Mouse (Mus musculus): ENCODE results near the gene Pde4d.

- no peak for TF ChIP-seq POLR2A (IDR thresholded peaks at IDR 0.05; ENCODE audit: insufficient read depth, low read depth, low read length)
- no peak for TF ChIP-seq CTCF (IDR thresholded peaks at IDR 0.05; ENCODE audit: insufficient read depth, low read depth, low read length)
Measured at GRCm38 (mm10) chr13:108598673-108599072, 148.9 kb downstream of the Pde4d start.
